Mouse (Mus musculus) ZHBTc4 (cell line): ENCODE results near the gene Plekhb1.

ENCODE experiments used
- DNase-seq: peaks from one replicate; pipeline ENCODE4 v3.0.0-alpha.2; 2011; ENCODE audit warnings: low read depth, low spot score

Gene Plekhb1

GRCm38 (mm10) chr7:100658093-100658578 lies 4.1 kb downstream of the Plekhb1 start:
- DNase-seq = peak; percentile 92

GRCm38 (mm10) chr7:100656739-100657138 lies 5.5 kb downstream of the Plekhb1 start:
- no peak for DNase-seq

- no peak for DNase-seq
These were observed 7.8 kb downstream of the Plekhb1 start for GRCm38 (mm10) chr7:100654441-100654840.

GRCm38 (mm10) chr7:100653480-100654266 lies 8.5 kb downstream of the Plekhb1 start:
- DNase-seq = no peak

- no peak for DNase-seq
These were observed 11.2 kb downstream of the Plekhb1 start for GRCm38 (mm10) chr7:100651011-100651410.

- DNase-seq = no peak
These were observed 11.8 kb downstream of the Plekhb1 start for GRCm38 (mm10) chr7:100650421-100650820.

- no peak for DNase-seq
These were observed 12.4 kb downstream of the Plekhb1 start for GRCm38 (mm10) chr7:100649826-100650225.

- DNase-seq = no peak
These were observed 13.1 kb downstream of the Plekhb1 start for GRCm38 (mm10) chr7:100649095-100649494.

- DNase-seq = peak; percentile 84
These were observed 17.1 kb downstream of the Plekhb1 start for GRCm38 (mm10) chr7:100645147-100645546.

GRCm38 (mm10) chr7:100642413-100642812 lies 19.8 kb downstream of the Plekhb1 start:
- DNase-seq = no peak

- peak; percentile 56 for DNase-seq
These were observed 24.6 kb downstream of the Plekhb1 start for GRCm38 (mm10) chr7:100637657-100638056.

- no peak for DNase-seq
These were observed 37.7 kb downstream of the Plekhb1 start for GRCm38 (mm10) chr7:100624538-100624937.

- peak; percentile 22 for DNase-seq
These were observed 39.9 kb downstream of the Plekhb1 start for GRCm38 (mm10) chr7:100622277-100622676.

GRCm38 (mm10) chr7:100616121-100616857 lies 45.9 kb downstream of the Plekhb1 start:
- DNase-seq = no peak

GRCm38 (mm10) chr7:100608910-100609309 lies 53.3 kb downstream of the Plekhb1 start:
- no peak for DNase-seq

GRCm38 (mm10) chr7:100608130-100608741 lies 54.0 kb downstream of the Plekhb1 start, which contains the start of gene Mrpl48:
Mrpl48 (minus strand) TSS chr7:100608301.
- no peak for DNase-seq

GRCm38 (mm10) chr7:100607214-100608129 lies 54.7 kb downstream of the Plekhb1 start, which contains the start of gene Rab6a:
Rab6a (plus strand) TSS chr7:100607410.
- DNase-seq = peak; percentile 100

- DNase-seq = no peak
These were observed 62.0 kb downstream of the Plekhb1 start for GRCm38 (mm10) chr7:100600211-100600610.

- DNase-seq = no peak
These were observed 68.9 kb downstream of the Plekhb1 start for GRCm38 (mm10) chr7:100593349-100593748.
